Mouse (Mus musculus): ENCODE data around the gene Hist1h2af. TPM values are rescaled to one million over a fixed set of nuclear protein-coding genes. Genes with fewer than 3 reads are reported as not detected.
"Not testable (repeated sequence)": the region's sequence is repeated elsewhere in the genome, so short reads cannot be mapped to it uniquely, and the experiment has no call there.

Gene Hist1h2af
- total RNA-seq, 1 experiment: 1,402 TPM

DNA sequence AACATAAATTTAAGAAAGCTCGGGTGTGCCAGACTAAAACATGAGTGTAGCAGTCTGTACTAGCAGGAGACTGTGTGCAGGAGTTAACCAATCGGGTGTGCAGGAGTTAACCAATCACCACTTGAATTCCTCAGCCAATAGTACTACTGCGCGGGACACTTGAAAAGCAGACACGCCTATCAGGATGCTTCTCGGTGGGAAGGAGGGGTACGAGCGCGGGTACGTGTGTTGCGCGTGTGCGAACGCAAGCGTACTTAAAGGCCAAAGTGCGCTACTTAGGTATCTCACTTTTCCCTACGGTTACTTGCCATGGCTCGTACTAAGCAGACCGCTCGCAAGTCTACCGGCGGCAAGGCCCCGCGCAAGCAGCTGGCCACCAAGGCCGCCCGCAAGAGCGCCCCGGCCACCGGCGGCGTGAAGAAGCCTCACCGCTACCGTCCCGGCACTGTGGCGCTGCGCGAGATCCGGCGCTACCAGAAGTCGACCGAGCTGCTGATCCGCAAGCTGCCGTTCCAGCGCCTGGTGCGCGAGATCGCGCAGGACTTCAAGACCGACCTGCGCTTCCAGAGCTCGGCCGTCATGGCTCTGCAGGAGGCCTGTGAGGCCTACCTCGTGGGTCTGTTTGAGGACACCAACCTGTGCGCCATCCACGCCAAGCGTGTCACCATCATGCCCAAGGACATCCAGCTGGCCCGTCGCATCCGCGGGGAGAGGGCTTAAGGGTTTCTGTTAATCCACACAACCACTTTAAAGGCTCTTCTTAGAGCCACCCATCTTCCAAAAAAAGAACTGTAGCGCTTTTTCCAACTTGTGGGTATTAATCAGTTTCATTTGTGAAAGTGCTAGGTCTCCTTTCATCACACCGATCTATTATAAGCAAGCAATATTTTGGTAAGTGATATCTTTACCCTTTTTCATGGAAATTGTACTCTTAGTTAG is 1.7 kb downstream of the Hist1h2af start, which contains the start of gene Hist1h3g:
Hist1h3g (plus strand) TSS at position 286 of the 939 bp plus-strand sequence.
- not testable (repeated sequence) for H3K36me3 ChIP-seq (ENCODE audit: control insufficient read depth, insufficient read depth, low read length, poor library complexity, severe bottlenecking); H3K4me1 ChIP-seq (ENCODE audit: control insufficient read depth in 2 of 2, insufficient read depth in 2 of 2, low read length in 2 of 2, poor library complexity in 1 of 2); H3K9me3 ChIP-seq (ENCODE audit: control insufficient read depth, insufficient read depth, low read depth, low read length)
- Histone ChIP-seq H3K27ac (ENCODE audit: insufficient read depth, low read depth, low read length, poor library complexity, severe bottlenecking) (peak within 1 kb of the TSS; percentile 87), H3K9ac (ENCODE audit: insufficient read depth, low read depth, low read length, poor library complexity, severe bottlenecking) (peak within 1 kb of the TSS; percentile 92), H3K4me3 (ENCODE audit: insufficient read depth in 1 of 2, low read depth in 1 of 2, low read length in 2 of 2, poor library complexity in 1 of 2, severe bottlenecking in 1 of 2) (peak within 1 kb of the TSS; percentile 72 to 79)
- in situ Hi-C loops (cut with MboI; ENCODE audit: low sequenced_read_pairs in 2 of 2, unreplicated experiment in 2 of 2): loop anchor here in 1 of 2 experiments (25.0 kb wide), 1 partner anchor 1498 kb away; the partner anchor contains the start of genes Hist1h2ag, Hist1h2ah, Hist1h2bj and Hist1h2bk
- peak; percentile 86 for TF ChIP-seq CHD2 (IDR thresholded peaks at IDR 0.05; ENCODE audit: low read depth, low read length)
- 0 out of 2 replicates have a peak, but pooled peaks have one; percentile 37 for TF ChIP-seq HCFC1 (IDR thresholded peaks at IDR 0.05; ENCODE audit: borderline replicate concordance, insufficient read depth, low read length)
- DNase-seq (ENCODE audit: low read depth, low spot score): peak; percentile 92

DNA sequence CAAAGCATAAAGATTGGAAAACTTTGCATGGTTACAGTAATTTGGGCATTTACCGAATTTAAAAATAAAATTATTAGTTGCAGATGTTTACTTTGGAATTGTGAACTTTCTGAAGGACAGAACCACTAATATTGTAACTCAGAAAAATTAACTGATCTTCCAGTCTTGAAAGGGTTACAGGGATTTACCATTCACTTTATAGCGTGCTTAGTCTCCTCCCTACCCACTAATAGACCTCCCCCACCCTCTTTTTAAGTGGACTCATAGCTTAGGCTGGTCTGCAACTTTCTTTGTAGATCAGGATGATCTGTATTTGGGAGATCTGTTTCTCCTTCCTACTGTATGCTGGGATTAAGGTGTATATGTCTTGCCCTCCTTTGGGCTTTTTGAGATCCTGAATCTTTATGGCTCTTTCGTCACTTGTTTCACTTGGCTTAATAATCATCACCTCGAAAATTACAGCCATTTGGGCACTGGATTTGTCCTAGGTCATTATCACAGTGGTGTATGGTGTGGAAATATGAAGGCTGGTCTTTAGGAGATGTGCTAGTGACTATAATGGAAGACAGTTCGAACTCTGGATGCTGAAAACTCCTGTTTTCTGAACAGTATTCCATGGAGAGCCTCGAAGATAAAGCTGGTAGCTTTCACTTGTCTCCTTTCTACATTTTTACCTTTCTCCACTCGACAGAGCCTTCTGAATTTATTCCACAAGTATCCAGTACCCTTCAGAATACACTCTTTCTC is 2.5 kb downstream of the Hist1h2af start:
- no peak for DNase-seq (ENCODE audit: low read depth, low spot score)

DNA sequence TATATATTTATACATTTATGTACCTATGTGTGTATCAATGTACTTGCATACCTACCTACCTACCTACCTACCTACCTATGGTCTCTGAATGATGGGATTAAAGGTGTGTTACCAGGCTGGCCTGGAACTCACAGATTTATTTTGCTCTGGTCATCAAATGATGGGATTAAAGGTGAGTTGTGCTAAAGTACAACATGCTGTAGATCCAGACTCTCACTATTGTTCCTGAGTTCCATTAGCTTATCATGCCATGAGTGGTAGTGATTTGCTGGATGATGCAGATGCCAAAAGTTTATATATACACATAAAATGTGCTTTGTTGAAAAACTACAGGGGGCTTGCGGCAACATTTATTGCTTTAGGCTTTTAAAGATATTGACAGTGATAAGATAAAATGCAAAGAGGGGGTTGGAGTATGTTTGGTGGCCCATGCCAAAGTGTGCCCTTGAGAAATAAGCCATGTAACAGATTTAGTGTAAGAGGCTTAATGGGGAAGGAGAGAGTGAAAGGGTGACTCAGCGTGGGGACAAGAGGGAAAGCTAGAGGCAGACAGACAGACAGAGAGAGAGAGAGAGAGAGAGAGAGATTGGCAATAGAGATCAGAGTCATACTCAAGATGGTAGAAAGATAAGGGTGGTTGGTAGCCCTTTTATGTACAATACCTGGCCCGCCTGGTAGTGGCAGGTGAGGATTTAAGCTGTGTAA is 3.5 kb downstream of the Hist1h2af start:
- DNase-seq (ENCODE audit: low read depth, low spot score): no peak
- Histone ChIP-seq H3K9me3 (ENCODE audit: control insufficient read depth, insufficient read depth, low read depth, low read length) (no peaks in the 10 kb centered on the region), H3K27ac (ENCODE audit: insufficient read depth, low read depth, low read length, poor library complexity, severe bottlenecking) (no peak overlapping the region; the same call in 1 of the 2 replicates), H3K4me3 (ENCODE audit: insufficient read depth in 1 of 2, low read depth in 1 of 2, low read length in 2 of 2, poor library complexity in 1 of 2, severe bottlenecking in 1 of 2) (peak overlapping the region; percentile 19 to 64; a peak in 2 of 4 replicates), H3K9ac (ENCODE audit: insufficient read depth, low read depth, low read length, poor library complexity, severe bottlenecking) (no peak overlapping the region; the same call in 1 of the 2 replicates), H3K36me3 (ENCODE audit: control insufficient read depth, insufficient read depth, low read length, poor library complexity, severe bottlenecking) (no peaks in the 10 kb centered on the region), H3K4me1 (ENCODE audit: control insufficient read depth in 2 of 2, insufficient read depth in 2 of 2, low read length in 2 of 2, poor library complexity in 1 of 2) (no peaks in the 10 kb centered on the region)
- in situ Hi-C loops (cut with MboI; ENCODE audit: low sequenced_read_pairs in 2 of 2, unreplicated experiment in 2 of 2): loop anchor here in 1 of 2 experiments (25.0 kb wide), 1 partner anchor 1500 kb away; the partner anchor contains the start of genes Hist1h2ag, Hist1h2ah, Hist1h2bj and Hist1h2bk
- TF ChIP-seq MAFK (IDR thresholded peaks at IDR 0.05; ENCODE audit: insufficient read depth, low read depth, low read length) (no peak), HCFC1 (IDR thresholded peaks at IDR 0.05; ENCODE audit: borderline replicate concordance, insufficient read depth, low read length) (no peak), ZNF384 (IDR thresholded peaks at IDR 0.05; ENCODE audit: low read depth, low read length) (no peak), CHD2 (IDR thresholded peaks at IDR 0.05; ENCODE audit: low read depth, low read length) (no peak), ZC3H11A (IDR thresholded peaks at IDR 0.05; ENCODE audit: borderline replicate concordance, low read depth, low read length) (no peak)

More for the DNA sequence above, 2.5 kb downstream of the Hist1h2af start:
- TF ChIP-seq ZC3H11A (IDR thresholded peaks at IDR 0.05; ENCODE audit: borderline replicate concordance, low read depth, low read length) (no peak), ZNF384 (IDR thresholded peaks at IDR 0.05; ENCODE audit: low read depth, low read length) (no peak), MAFK (IDR thresholded peaks at IDR 0.05; ENCODE audit: insufficient read depth, low read depth, low read length) (no peak), CHD2 (IDR thresholded peaks at IDR 0.05; ENCODE audit: low read depth, low read length) (no peak)
- Histone ChIP-seq H3K9me3 (ENCODE audit: control insufficient read depth, insufficient read depth, low read depth, low read length) (no peaks in the 10 kb centered on the region), H3K9ac (ENCODE audit: insufficient read depth, low read depth, low read length, poor library complexity, severe bottlenecking) (peak overlapping the region; percentile 60; the same call in 1 of the 2 replicates), H3K27ac (ENCODE audit: insufficient read depth, low read depth, low read length, poor library complexity, severe bottlenecking) (peak overlapping the region; percentile 87; the same call in 1 of the 2 replicates), H3K4me1 (ENCODE audit: control insufficient read depth in 2 of 2, insufficient read depth in 2 of 2, low read length in 2 of 2, poor library complexity in 1 of 2) (peaks cover 0 to 2% of the 10 kb centered on the region in 2 experiments; a peak in 1 of 4 replicates), H3K36me3 (ENCODE audit: control insufficient read depth, insufficient read depth, low read length, poor library complexity, severe bottlenecking) (no peaks in the 10 kb centered on the region), H3K4me3 (ENCODE audit: insufficient read depth in 1 of 2, low read depth in 1 of 2, low read length in 2 of 2, poor library complexity in 1 of 2, severe bottlenecking in 1 of 2) (peak overlapping the region; percentile 64 to 79)
- in situ Hi-C loops (cut with MboI; ENCODE audit: low sequenced_read_pairs in 2 of 2, unreplicated experiment in 2 of 2): loop anchor here in 1 of 2 experiments (25.0 kb wide), 1 partner anchor 1499 kb away; the partner anchor contains the start of genes Hist1h2ag, Hist1h2ah, Hist1h2bj and Hist1h2bk

DNA sequence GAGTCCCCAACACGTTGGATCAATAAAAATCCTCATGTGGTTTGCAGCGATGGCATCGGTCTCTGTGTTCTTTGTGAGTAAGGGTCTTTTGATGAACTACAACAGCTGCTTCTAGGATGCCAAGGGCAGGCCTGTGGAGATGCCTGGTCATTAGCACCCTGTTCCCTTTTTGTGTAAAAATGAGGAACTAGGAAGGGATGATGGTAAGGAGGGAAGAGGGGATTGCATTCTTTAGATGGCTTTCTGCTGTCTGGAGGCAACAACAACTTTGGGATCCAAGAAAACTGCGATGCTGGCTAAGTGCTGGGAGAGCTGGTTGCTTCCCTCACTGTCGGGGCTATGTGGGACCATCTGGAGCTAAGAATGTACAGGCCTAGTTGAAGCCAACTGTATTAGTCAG is 4.5 kb downstream of the Hist1h2af start:
- H3K4me1 ChIP-seq (ENCODE audit: control insufficient read depth in 2 of 2, insufficient read depth in 2 of 2, low read length in 2 of 2, poor library complexity in 1 of 2): no peaks in the 10 kb centered on the region
- in situ Hi-C loops (cut with MboI; ENCODE audit: low sequenced_read_pairs in 2 of 2, unreplicated experiment in 2 of 2): loop anchor here in 1 of 2 experiments (25.0 kb wide), 1 partner anchor 1501 kb away; the partner anchor contains the start of genes Hist1h2ag, Hist1h2ah, Hist1h2bj and Hist1h2bk
- H3K36me3 ChIP-seq (ENCODE audit: control insufficient read depth, insufficient read depth, low read length, poor library complexity, severe bottlenecking): no peaks in the 10 kb centered on the region
- H3K27ac ChIP-seq (ENCODE audit: insufficient read depth, low read depth, low read length, poor library complexity, severe bottlenecking): no peak overlapping the region
- no peaks in the 10 kb centered on the region for H3K9me3 ChIP-seq (ENCODE audit: control insufficient read depth, insufficient read depth, low read depth, low read length)
- DNase-seq (ENCODE audit: low read depth, low spot score): no peak
- no peak for TF ChIP-seq MAFK (IDR thresholded peaks at IDR 0.05; ENCODE audit: insufficient read depth, low read depth, low read length)
- no peak for TF ChIP-seq ZNF384 (IDR thresholded peaks at IDR 0.05; ENCODE audit: low read depth, low read length)
- no peak for TF ChIP-seq CHD2 (IDR thresholded peaks at IDR 0.05; ENCODE audit: low read depth, low read length)
- no peak for TF ChIP-seq HCFC1 (IDR thresholded peaks at IDR 0.05; ENCODE audit: borderline replicate concordance, insufficient read depth, low read length)
- no peak for TF ChIP-seq ZC3H11A (IDR thresholded peaks at IDR 0.05; ENCODE audit: borderline replicate concordance, low read depth, low read length)
- peak overlapping the region in 1 of 2 experiments; percentile 28; a peak in 1 of 4 replicates for H3K4me3 ChIP-seq (ENCODE audit: insufficient read depth in 1 of 2, low read depth in 1 of 2, low read length in 2 of 2, poor library complexity in 1 of 2, severe bottlenecking in 1 of 2)
- peak overlapping the region; percentile 51; the same call in 1 of the 2 replicates for H3K9ac ChIP-seq (ENCODE audit: insufficient read depth, low read depth, low read length, poor library complexity, severe bottlenecking)

DNA sequence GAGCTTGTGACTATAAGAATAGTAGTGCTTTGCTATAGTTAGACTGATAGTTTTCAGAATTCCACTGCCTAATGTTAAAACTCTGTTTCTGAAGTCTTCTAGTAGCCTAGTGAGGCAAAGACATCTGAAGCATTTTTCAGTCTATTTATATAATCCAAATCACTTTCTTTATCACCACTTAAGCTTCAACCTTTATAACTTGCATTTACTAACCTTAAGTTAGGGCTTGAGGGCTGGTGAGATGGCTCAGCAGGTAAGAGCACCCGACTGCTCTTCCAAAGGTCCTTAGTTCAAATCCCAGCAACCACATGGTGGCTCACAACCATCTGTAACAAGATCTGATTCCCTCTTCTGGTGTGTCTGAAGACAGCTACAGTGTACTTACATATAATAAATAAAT is 6.1 kb downstream of the Hist1h2af start:
- not testable (repeated sequence) for H3K4me3 ChIP-seq (ENCODE audit: insufficient read depth in 1 of 2, low read depth in 1 of 2, low read length in 2 of 2, poor library complexity in 1 of 2, severe bottlenecking in 1 of 2)
- in situ Hi-C loops (cut with MboI; ENCODE audit: low sequenced_read_pairs in 2 of 2, unreplicated experiment in 2 of 2): loop anchor here in 1 of 2 experiments (25.0 kb wide), 1 partner anchor 1503 kb away; the partner anchor contains the start of genes Hist1h2ag, Hist1h2ah, Hist1h2bj and Hist1h2bk

More for the DNA sequence above, 6.1 kb downstream of the Hist1h2af start:
- not testable (repeated sequence) for H3K36me3 ChIP-seq (ENCODE audit: control insufficient read depth, insufficient read depth, low read length, poor library complexity, severe bottlenecking); H3K27ac ChIP-seq (ENCODE audit: insufficient read depth, low read depth, low read length, poor library complexity, severe bottlenecking); H3K9ac ChIP-seq (ENCODE audit: insufficient read depth, low read depth, low read length, poor library complexity, severe bottlenecking); H3K4me1 ChIP-seq (ENCODE audit: control insufficient read depth in 2 of 2, insufficient read depth in 2 of 2, low read length in 2 of 2, poor library complexity in 1 of 2); DNase-seq (ENCODE audit: low read depth, low spot score); H3K9me3 ChIP-seq (ENCODE audit: control insufficient read depth, insufficient read depth, low read depth, low read length)
